Mouse (Mus musculus): ENCODE results near the gene Xrcc3. TPM values are rescaled to one million over a fixed set of nuclear protein-coding genes. Genes with fewer than 3 reads are reported as not detected.
A peak's percentile ranks its signal among the peaks of the same experiment; 100 is the strongest.

The Xrcc3 gene
- polyA plus RNA-seq, 1 experiment, result 6.0 TPM

DNA sequence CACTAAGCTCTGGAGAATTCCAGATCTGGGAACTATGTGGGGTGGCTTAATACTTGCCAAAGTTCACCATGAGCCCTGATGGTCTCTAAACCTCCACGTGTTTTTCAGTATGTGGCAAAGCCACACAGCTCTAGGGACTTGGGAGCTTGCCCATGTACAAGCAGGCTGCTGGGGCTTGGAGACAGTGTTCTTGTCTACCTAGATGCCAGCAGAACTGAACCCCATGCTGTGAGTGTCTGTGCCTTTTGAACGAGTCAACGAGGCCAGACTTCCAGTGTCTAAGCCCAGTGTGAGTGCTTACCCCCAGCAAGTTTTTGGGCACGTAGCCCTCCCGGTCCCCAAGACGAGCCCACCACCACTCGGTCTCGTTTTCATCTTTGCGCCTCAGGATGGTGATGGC, 16.3 kb upstream of the Xrcc3 start:
- no peak for DNase-seq
- 87% methylated on average over 9 of the region's 9 CpGs for WGBS
- Histone ChIP-seq H3K27me3 (replicated peaks; ENCODE audit: control insufficient read depth, insufficient read depth, low read length) (no peaks in the 10 kb centered on the region), H3K27ac (ENCODE audit: insufficient read depth, low read depth, low read length) (no peak overlapping the region), H3K4me1 (ENCODE audit: control insufficient read depth, insufficient read depth, low read length) (no peaks in the 10 kb centered on the region), H3K4me3 (ENCODE audit: insufficient read depth, low read depth, low read length) (no peak overlapping the region), H3K36me3 (ENCODE audit: control insufficient read depth, insufficient read depth, low read length) (no peaks in the 10 kb centered on the region; the same call in 1 of the 2 replicates)
- no peak for TF ChIP-seq POLR2A (IDR thresholded peaks at IDR 0.05; ENCODE audit: low read depth, low read length)
- TF ChIP-seq CTCF (conservative IDR thresholded peaks at IDR 0.05; ENCODE audit: insufficient read depth, insufficient read length, low read depth, low read length), result no peak

DNA sequence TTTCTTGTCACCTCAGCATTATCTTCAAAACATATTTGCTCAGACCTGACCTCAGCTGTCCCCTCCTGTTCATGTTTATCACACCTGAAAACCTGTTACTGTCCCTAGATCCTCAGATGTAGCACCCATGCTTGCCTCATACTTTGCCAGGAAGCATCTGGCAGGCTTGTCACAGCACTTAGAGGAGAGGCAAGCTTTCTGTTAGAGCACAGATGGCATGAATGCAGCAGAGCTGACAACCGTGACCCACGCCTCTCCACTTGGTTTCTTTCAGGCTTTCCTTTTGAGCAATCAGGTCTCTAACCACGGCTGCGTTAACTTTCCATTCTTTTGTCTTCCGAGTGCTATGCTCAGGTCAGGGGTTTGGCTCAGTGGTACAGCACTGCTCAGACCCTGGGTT, 15.8 kb upstream of the Xrcc3 start:
- no peak for DNase-seq
- no peaks in the 10 kb centered on the region for H3K27me3 ChIP-seq (replicated peaks; ENCODE audit: control insufficient read depth, insufficient read depth, low read length)
- TF ChIP-seq CTCF (conservative IDR thresholded peaks at IDR 0.05; ENCODE audit: insufficient read depth, insufficient read length, low read depth, low read length) (no peak), POLR2A (IDR thresholded peaks at IDR 0.05; ENCODE audit: low read depth, low read length) (no peak)
- WGBS, result 87% methylated on average over 5 of the region's 5 CpGs
- no peak overlapping the region for H3K4me3 ChIP-seq (ENCODE audit: insufficient read depth, low read depth, low read length)
- no peak overlapping the region for H3K27ac ChIP-seq (ENCODE audit: insufficient read depth, low read depth, low read length)
- H3K36me3 ChIP-seq (ENCODE audit: control insufficient read depth, insufficient read depth, low read length), result no peaks in the 10 kb centered on the region; the same call in none of the 2 replicates
- no peaks in the 10 kb centered on the region for H3K4me1 ChIP-seq (ENCODE audit: control insufficient read depth, insufficient read depth, low read length)

DNA sequence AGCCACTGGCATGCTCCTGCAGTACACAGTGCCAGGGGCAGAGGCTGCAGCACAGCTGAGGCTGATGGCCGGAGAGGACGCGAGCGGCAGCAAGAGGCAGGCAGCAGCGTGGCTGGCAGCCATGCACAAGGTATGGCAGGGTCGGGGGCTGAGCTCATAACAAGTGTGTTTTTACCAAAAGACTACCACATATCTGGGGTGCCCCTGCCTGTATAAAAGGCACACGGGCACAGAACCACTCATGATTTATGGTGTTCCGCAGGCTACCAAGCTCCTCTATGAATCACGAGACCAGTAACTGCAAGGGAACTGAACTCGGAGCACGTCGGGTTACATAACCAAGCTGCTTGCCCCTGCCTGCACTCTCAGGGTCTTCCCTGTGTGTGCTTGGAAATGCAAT, 13.9 kb upstream of the Xrcc3 start:
- no peak for TF ChIP-seq CTCF (conservative IDR thresholded peaks at IDR 0.05; ENCODE audit: insufficient read depth, insufficient read length, low read depth, low read length)
- TF ChIP-seq POLR2A (IDR thresholded peaks at IDR 0.05; ENCODE audit: low read depth, low read length), result no peak
- H3K36me3 ChIP-seq (ENCODE audit: control insufficient read depth, insufficient read depth, low read length), result no peaks in the 10 kb centered on the region; the same call in none of the 2 replicates
- WGBS, result 84% methylated on average over 12 of the region's 12 CpGs

DNA sequence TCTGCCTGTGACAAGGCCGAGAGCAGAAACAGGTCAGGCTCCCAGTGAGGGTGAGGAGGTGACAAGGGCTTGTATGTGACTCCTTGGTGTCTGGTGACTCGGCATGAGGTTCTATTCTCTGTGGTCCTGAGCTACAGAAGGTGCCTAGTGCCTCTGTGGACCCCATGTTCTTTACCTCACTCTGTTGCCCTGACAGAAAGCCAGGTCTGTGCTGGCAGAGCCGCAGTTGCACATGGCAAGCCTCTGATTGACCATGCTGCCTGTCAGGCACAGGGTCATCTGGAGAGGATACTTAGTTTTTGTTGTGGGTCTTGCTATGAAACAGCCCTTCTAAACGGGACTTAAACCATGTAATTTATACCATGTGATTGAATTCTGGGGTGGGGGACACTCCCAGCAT, 8.3 kb upstream of the Xrcc3 start:
- no peak overlapping the region for H3K4me3 ChIP-seq (ENCODE audit: insufficient read depth, low read depth, low read length)
- TF ChIP-seq POLR2A (IDR thresholded peaks at IDR 0.05; ENCODE audit: low read depth, low read length) (no peak), CTCF (conservative IDR thresholded peaks at IDR 0.05; ENCODE audit: insufficient read depth, insufficient read length, low read depth, low read length) (no peak)
- DNase-seq, result no peak
- no peak overlapping the region for H3K27ac ChIP-seq (ENCODE audit: insufficient read depth, low read depth, low read length)
- H3K27me3 ChIP-seq (replicated peaks; ENCODE audit: control insufficient read depth, insufficient read depth, low read length), result no peaks in the 10 kb centered on the region
- H3K4me1 ChIP-seq (ENCODE audit: control insufficient read depth, insufficient read depth, low read length), result peaks cover 9% of the 10 kb centered on the region; the same call in 1 of the 2 replicates
- H3K36me3 ChIP-seq (ENCODE audit: control insufficient read depth, insufficient read depth, low read length), result no peaks in the 10 kb centered on the region; the same call in 1 of the 2 replicates
- 53% methylated on average over 4 of the region's 4 CpGs for WGBS

More for the DNA sequence above, 13.9 kb upstream of the Xrcc3 start:
- Histone ChIP-seq H3K4me1 (ENCODE audit: control insufficient read depth, insufficient read depth, low read length) (no peaks in the 10 kb centered on the region), H3K4me3 (ENCODE audit: insufficient read depth, low read depth, low read length) (no peak overlapping the region), H3K27ac (ENCODE audit: insufficient read depth, low read depth, low read length) (no peak overlapping the region), H3K27me3 (replicated peaks; ENCODE audit: control insufficient read depth, insufficient read depth, low read length) (no peaks in the 10 kb centered on the region)
- DNase-seq, result no peak

DNA sequence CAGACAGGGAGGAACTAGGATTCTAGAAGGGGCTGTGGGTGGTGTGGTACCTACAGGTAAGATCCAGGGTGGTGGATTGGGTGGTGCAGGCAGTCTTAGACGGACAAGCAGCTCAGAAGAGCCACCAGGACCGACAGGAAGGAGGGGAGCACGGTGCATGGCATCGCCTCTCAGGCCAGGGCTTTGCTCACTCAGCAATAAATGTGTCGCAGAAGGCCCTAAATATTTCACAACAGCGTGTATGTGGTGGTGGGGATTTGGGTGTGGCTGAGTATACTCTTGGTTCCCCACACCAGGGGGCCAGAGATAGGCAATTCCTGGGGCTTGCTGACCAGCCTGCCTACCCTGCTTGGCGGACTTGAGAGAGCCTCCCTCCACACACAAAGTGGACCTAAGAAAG, 7.0 kb upstream of the Xrcc3 start:
- Histone ChIP-seq H3K4me3 (ENCODE audit: insufficient read depth, low read depth, low read length) (no peak overlapping the region), H3K36me3 (ENCODE audit: control insufficient read depth, insufficient read depth, low read length) (no peaks in the 10 kb centered on the region; the same call in 1 of the 2 replicates), H3K27ac (ENCODE audit: insufficient read depth, low read depth, low read length) (no peak overlapping the region), H3K27me3 (replicated peaks; ENCODE audit: control insufficient read depth, insufficient read depth, low read length) (no peaks in the 10 kb centered on the region), H3K4me1 (ENCODE audit: control insufficient read depth, insufficient read depth, low read length) (peaks cover 13% of the 10 kb centered on the region; the same call in 1 of the 2 replicates)
- TF ChIP-seq POLR2A (IDR thresholded peaks at IDR 0.05; ENCODE audit: low read depth, low read length) (no peak), CTCF (conservative IDR thresholded peaks at IDR 0.05; ENCODE audit: insufficient read depth, insufficient read length, low read depth, low read length) (no peak)
- 61% methylated on average over 7 of the region's 7 CpGs for WGBS
- DNase-seq, result no peak

DNA sequence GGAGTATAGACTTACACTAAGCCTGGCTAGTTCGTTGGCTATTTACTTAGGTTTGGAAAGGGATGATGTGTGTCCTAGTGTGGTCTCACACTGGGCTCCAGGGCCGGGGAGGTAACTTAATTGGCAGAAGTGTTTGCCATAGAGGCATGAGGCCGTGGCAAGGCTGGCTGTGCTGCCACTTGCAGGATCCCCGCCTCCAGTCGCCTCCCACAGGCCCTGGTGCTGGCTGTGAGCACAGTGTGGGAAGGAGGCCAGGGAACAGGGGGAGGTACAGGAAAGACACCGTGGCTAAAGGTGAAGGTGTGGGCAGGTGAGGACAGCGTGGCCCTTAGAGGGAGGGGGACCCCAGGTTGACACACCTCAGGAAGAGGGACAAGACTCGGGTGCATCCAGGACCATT, 6.3 kb upstream of the Xrcc3 start:
- TF ChIP-seq POLR2A (IDR thresholded peaks at IDR 0.05; ENCODE audit: low read depth, low read length), result no peak
- TF ChIP-seq CTCF (conservative IDR thresholded peaks at IDR 0.05; ENCODE audit: insufficient read depth, insufficient read length, low read depth, low read length), result no peak
- H3K36me3 ChIP-seq (ENCODE audit: control insufficient read depth, insufficient read depth, low read length), result no peaks in the 10 kb centered on the region; the same call in 1 of the 2 replicates
- no peaks in the 10 kb centered on the region for H3K27me3 ChIP-seq (replicated peaks; ENCODE audit: control insufficient read depth, insufficient read depth, low read length)
- peak; percentile 81 for DNase-seq
- peaks cover 13% of the 10 kb centered on the region; the same call in 1 of the 2 replicates for H3K4me1 ChIP-seq (ENCODE audit: control insufficient read depth, insufficient read depth, low read length)
- no peak overlapping the region for H3K27ac ChIP-seq (ENCODE audit: insufficient read depth, low read depth, low read length)
- 38% methylated on average over 8 of the region's 8 CpGs for WGBS
- H3K4me3 ChIP-seq (ENCODE audit: insufficient read depth, low read depth, low read length), result no peak overlapping the region

DNA sequence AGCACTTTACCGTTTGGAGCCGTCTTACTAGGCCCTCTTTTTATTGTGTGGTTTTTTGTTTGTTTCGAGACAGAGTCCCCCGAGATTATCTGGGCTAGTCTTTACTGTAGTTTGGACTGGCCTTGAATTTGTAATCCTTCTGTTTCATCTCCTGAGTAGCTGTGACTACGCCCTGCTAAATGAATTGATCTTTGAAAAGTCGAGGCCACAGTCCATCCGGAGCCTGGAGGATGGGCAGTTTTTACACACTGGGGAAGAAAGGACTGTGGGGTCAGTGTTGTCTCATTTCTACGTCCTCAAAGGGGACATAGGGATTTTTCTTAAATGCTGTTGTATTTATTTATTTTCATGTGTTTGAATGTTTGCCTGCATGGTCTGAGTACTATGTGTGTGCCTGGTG, 4.3 kb upstream of the Xrcc3 start:
- Histone ChIP-seq H3K4me1 (ENCODE audit: control insufficient read depth, insufficient read depth, low read length) (peaks cover 13% of the 10 kb centered on the region; the same call in 1 of the 2 replicates), H3K4me3 (ENCODE audit: insufficient read depth, low read depth, low read length) (no peak overlapping the region), H3K36me3 (ENCODE audit: control insufficient read depth, insufficient read depth, low read length) (no peaks in the 10 kb centered on the region), H3K27me3 (replicated peaks; ENCODE audit: control insufficient read depth, insufficient read depth, low read length) (no peaks in the 10 kb centered on the region), H3K27ac (ENCODE audit: insufficient read depth, low read depth, low read length) (no peak overlapping the region)
- TF ChIP-seq POLR2A (IDR thresholded peaks at IDR 0.05; ENCODE audit: low read depth, low read length) (no peak), CTCF (conservative IDR thresholded peaks at IDR 0.05; ENCODE audit: insufficient read depth, insufficient read length, low read depth, low read length) (no peak)
- 76% methylated on average over 8 of the region's 8 CpGs for WGBS
- DNase-seq, result no peak
